Mouse (Mus musculus) mature B cell (primary cell): Measurements from ENCODE around the gene B3galnt2.
"Not testable (repeated sequence)": the region's sequence is repeated elsewhere in the genome, so short reads cannot be mapped to it uniquely, and the experiment has no call there.

ENCODE experiments used
- in situ Hi-C: fragments of 300-500 bp; cut with MboI; formaldehyde crosslinking; loops from 2 replicates; pipeline ENCODE4 v1.14.3; 2019

Gene B3galnt2

GRCm38 (mm10) chr13:13953874-13954832, at the start of gene B3galnt2:
Gene B3galnt2 (plus strand): TSS chr13:13954469.
- in situ Hi-C loops, result no loop called here

GRCm38 (mm10) chr13:13911341-13911740, 42.9 kb upstream of the B3galnt2 start:
- in situ Hi-C loops, result no loop called here

GRCm38 (mm10) chr13:13919396-13919795, 34.9 kb upstream of the B3galnt2 start:
- in situ Hi-C loops, result no loop called here

DNA sequence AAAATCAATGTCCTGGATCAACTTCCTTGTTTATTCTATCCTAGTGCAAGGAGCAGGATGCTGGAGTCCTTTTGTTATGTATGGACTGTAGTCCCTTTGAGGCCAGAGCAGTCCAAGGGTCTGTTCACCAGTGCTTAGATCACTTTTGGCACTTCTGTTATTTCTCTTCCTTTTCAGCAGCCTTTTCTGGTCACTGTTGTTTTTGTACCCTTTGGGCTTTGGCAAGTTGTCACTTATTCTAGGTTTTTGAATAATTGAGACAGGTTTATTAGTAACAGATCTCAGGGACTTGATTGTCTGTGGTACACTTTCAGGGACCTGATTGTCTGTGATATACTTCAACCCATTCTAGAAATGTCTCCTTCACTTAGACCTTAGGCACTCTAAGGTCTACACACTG, 31.7 kb upstream of the B3galnt2 start:
- in situ Hi-C loops, result no loop called here

- in situ Hi-C loops, result no loop called here
Measured at GRCm38 (mm10) chr13:13929982-13930381, 24.3 kb upstream of the B3galnt2 start.

- in situ Hi-C loops, result no loop called here
Measured at GRCm38 (mm10) chr13:13954931-13955330, 662 bp downstream of the B3galnt2 start.

- in situ Hi-C loops, result no loop called here
Measured at GRCm38 (mm10) chr13:13956686-13957085, 2.4 kb downstream of the B3galnt2 start.

DNA sequence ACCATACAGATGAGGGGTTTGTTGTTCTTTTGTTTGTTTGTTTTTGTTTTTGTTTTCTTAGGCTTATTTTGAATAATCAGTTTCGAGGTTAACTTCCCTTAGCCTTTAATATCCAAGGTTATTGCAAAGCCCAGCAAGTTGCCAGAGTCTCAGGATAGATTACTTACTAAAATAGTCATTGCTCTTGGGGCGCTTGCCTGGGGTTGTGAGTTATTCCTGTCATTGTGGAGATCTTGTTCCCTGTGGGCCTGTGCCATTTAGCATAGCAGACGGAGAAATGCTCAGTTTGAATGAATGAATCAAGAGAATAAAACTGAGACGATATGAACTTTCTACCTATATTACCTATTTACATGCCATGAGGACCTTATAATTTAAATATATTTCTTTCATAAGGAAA, 5.9 kb downstream of the B3galnt2 start:
- in situ Hi-C loops, result no loop called here

DNA sequence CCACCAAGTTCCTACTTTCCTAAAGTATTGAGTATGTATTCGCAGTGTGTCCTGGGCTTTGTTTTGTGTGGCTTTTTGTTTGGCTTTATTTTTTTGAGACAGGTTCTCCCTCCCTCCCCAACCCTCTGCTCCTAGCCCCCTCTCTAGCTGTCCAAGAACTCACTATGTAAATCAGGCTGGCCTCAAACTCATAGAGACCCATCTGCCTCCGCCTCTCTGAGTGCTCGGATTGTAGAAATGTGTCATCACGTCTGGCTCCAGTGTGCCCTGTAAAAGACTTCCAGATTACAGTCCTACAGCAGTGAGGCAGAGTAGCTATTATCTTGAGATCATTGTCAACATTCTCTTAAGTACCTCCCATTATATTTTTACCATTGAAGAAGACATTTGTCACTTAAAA, 6.8 kb downstream of the B3galnt2 start:
- in situ Hi-C loops, result no loop called here

GRCm38 (mm10) chr13:13965388-13965964, 11.2 kb downstream of the B3galnt2 start:
- in situ Hi-C loops, result no loop called here

DNA sequence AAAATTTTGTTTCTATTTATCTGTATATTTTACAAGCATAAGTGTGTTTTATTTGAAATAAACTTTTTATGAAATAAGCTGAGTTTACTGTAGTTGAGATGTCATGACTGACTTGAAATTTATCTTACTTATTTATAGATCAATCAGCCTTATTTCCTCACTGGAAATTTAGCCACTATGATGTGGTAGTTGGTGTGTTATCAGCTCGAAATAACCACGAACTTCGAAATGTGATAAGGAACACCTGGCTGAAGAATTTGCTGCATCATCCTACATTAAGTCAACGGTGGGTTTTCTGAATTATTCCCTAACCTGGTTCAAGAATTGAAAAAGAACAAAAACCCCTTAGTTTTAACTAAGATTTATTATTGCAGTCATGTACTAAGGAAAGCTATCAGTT, 11.9 kb downstream of the B3galnt2 start:
- in situ Hi-C loops, result no loop called here

DNA sequence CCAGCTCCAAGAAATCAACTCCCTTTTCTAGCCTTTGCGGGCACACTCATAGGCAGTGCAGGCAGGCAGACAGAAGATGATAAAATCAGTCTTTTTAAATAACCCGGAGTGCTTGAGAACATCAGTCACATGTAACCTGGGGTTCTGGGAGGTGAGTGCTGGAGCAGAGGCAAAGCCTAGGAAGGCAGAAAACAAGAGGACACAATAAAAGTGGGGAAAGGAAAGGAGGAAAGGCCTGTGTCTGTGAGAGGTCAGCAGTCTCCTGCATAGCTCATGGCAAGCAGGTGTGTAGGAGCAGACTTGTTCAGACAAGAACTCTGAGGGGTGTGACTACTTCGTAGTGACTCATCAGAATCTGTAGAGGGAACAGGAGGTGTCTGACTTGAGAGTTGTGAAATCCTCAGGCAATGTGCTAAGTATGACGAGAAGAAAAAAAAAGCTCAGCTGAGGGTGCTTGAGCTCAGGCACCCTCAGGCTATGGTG, 14.4 kb downstream of the B3galnt2 start:
- in situ Hi-C loops, result no loop called here

DNA sequence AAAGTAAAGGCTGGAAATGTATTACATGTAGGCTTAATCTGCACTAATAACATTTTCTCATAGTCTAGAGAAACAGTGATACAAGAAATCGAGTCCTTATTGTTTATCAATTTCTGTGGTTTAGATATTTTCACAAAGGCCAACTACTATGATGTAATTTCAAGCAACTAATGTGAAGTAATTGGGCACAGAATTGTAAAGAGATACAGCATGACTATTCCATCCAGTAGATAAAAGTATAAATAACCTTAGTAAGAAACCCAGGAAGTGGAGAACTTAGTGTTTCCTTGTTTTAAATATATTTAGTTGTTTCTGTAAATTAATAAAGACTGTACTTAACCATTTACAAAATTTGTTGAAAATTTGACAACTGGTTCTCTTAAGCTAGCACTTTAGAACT, 15.5 kb downstream of the B3galnt2 start:
- in situ Hi-C loops, result no loop called here

- in situ Hi-C loops, result not testable (repeated sequence)
Measured at GRCm38 (mm10) chr13:13981842-13982241, 27.6 kb downstream of the B3galnt2 start.

- in situ Hi-C loops, result no loop called here
Measured at GRCm38 (mm10) chr13:13983523-13983922, 29.3 kb downstream of the B3galnt2 start.

DNA sequence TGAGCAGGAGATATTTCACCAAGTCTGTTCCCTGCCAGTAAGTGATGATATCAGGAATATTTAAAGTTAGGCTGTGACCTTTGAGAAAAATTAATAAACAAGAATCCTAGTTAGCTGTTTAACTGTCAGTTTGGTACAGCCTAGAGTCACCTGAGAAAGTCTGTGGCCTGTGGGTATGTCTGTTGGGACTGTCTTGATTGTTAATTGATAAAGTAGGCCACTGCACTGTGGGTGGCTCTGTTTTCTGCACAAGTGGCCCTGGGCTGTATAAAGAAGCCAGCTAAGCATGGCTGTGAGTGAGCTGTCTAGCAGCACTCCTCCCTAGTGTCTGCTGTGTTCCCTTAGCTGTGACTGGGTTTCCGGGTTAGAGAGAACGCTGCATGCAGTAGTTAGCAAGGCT, 34.9 kb downstream of the B3galnt2 start:
- in situ Hi-C loops, result no loop called here

DNA sequence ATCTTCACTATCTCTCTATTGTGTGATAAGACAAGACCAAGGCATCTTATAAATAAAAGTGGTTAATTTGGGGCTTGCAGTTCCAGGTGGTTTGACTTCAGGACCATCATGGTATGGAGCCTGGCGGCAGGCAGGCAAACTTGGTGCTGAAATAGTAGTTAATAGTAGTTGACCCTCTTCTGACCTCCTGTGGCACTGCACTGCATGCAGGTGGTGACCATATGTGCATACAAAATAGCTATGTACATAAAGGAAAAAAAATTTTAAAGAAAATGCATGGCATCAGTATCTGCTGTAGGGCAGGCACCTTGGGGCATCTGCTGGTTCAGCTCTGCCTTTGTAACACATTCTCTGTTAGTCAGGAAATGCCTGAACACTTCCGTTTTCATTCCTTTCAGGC, 36.1 kb downstream of the B3galnt2 start:
- in situ Hi-C loops, result no loop called here

DNA sequence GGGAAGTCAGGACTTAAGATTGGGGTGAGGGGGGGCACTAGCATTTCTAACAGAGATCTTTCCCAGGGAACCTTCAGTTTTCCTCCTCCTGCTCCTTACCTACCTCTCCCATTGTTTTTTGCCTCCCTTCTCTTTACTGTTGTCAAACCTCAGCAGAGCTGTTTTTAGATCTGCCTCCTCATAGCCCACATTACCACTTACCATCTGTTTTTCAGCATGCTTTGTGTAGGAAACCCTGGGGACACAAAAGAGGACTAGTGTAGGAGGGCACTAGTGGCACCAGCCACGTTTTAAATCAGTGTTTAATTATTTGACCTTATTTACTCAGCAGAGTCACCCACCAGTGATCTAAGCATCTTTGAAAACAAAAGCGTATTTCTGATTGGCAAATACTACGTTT, 38.8 kb downstream of the B3galnt2 start:
- in situ Hi-C loops, result no loop called here

- in situ Hi-C loops, result no loop called here
Measured at GRCm38 (mm10) chr13:13995046-13995445, 40.8 kb downstream of the B3galnt2 start.

GRCm38 (mm10) chr13:13997476-13997875, 43.2 kb downstream of the B3galnt2 start:
- in situ Hi-C loops, result no loop called here

DNA sequence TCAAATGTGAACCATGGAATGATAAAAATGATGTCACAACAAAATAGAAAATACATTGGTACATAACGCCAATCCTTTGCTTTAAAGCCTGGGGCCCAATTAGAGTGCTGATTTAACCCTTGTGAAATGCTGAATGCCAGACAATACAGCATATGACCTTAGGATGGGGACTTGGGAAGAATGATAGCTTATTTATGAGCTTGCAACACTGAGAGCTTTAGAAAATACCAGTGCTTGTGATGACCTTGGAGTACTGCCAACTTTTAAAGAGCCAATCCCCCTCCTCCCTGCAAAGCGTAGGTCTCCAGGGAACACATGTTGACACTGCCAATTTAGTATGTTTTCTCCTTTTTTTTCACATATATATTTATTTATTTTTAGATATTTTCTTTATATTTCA, 48.4 kb downstream of the B3galnt2 start:
- in situ Hi-C loops, result no loop called here

DNA sequence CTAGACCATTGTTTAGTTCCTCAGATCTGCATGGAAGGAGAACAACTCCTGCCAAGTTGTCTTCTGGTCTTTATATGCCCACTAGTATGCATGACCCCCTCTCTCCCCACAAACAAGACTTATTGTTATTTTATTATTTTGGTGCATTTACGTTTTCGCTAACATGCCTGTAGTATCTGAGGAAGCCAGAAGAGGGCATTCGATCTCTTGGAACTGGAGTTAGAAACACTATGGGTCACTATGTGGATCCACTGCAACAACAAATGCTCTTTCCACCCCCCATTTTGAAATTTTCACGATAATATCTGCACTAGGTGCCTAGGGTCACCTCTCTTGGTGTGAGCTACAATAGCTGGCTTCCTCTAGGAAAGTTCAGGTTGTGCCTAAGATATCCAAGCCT, 49.8 kb downstream of the B3galnt2 start:
- in situ Hi-C loops, result no loop called here

GRCm38 (mm10) chr13:14004999-14005398, 50.7 kb downstream of the B3galnt2 start:
- in situ Hi-C loops, result no loop called here
